Mouse (Mus musculus): ENCODE results near the gene Meox1.

Meox1 gene

GRCm38 (mm10) chr11:101849286-101849685 is 44.9 kb downstream of the Meox1 start:
- no peak for DNase-seq (ENCODE audit: low spot score)

- DNase-seq (ENCODE audit: low spot score): no peak
Measured at GRCm38 (mm10) chr11:101847509-101847908, 46.7 kb downstream of the Meox1 start.

- no peak for DNase-seq (ENCODE audit: low spot score)
Measured at GRCm38 (mm10) chr11:101842773-101843163, 51.4 kb downstream of the Meox1 start.

- DNase-seq (ENCODE audit: low spot score): no peak
Measured at GRCm38 (mm10) chr11:101841998-101842772, 52.0 kb downstream of the Meox1 start.

- DNase-seq (ENCODE audit: low spot score): no peak
Measured at GRCm38 (mm10) chr11:101840405-101840804, 53.8 kb downstream of the Meox1 start.

GRCm38 (mm10) chr11:101839426-101839825 is 54.7 kb downstream of the Meox1 start:
- peak; percentile 23 for DNase-seq (ENCODE audit: low spot score)

- no peak for DNase-seq (ENCODE audit: low spot score)
Measured at GRCm38 (mm10) chr11:101832001-101832400, 62.2 kb downstream of the Meox1 start.

- DNase-seq (ENCODE audit: low spot score): no peak
Measured at GRCm38 (mm10) chr11:101830616-101831015, 63.6 kb downstream of the Meox1 start.

GRCm38 (mm10) chr11:101830112-101830511 is 64.1 kb downstream of the Meox1 start:
- DNase-seq (ENCODE audit: low spot score): no peak

GRCm38 (mm10) chr11:101828718-101829117 is 65.5 kb downstream of the Meox1 start:
- no peak for DNase-seq (ENCODE audit: low spot score)
